Mouse (Mus musculus): ENCODE data around the gene Gm3448. TPM values are rescaled to one million over a fixed set of nuclear protein-coding genes. Genes with fewer than 3 reads are reported as not detected.

The Gm3448 gene
- total RNA-seq, 2 experiments from 2014 or later: 4.1 to 4.2 TPM

DNA sequence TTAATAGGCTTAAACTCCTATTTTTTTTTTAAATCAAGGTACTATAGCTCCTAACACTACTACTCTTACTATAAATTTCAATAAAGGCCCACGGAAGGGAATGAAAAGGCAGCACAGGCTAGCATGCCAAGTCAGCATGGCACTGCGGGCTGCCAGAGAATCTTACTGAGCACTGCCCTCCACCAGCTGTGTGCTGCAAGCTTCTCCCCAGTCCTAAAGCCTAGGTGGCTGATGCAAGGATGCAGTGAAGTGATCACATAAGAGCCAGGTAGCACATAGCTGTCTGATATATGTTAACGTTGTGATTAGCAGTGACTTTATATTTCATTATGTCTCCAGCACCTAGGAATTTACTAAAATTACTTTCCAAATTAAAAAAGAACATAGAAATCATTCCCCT is 81.4 kb downstream of the Gm3448 start:
- DNase-seq: peak in 1 of 2 experiments; percentile 7

- no peak for DNase-seq
Measured at GRCm38 (mm10) chr17:14958686-14959327, 82.5 kb downstream of the Gm3448 start.

DNA sequence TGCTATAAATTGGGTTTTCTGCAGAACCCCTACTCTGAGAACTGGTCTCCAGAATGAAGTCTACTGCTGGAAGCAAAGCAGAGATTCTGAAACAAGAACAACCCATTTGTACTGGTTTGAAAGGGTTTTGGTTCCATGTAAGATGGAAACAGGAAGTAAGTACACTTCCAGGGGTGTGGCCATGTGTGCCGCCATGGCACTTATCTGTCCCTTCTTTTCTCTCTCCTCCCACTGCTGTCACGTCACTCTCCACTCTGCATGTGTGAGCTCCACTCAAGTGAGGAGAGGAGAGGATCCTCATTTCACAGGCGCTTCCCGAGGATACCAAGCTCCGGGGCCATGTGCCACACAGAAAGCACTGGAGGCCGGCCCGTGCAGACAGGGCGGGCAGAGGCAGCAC is 87.9 kb downstream of the Gm3448 start:
- DNase-seq: no peak

GRCm38 (mm10) chr17:14949161-14949827 is 92.0 kb downstream of the Gm3448 start:
- DNase-seq: peak; percentile 33 to 39

Other genes starting within 250 kb of the Gm3448 start
- 1 to 10 TPM; 5.4 to 5.8 TPM for gene Wdr27, start 98.4 kb downstream of the Gm3448 start, total RNA-seq (2021)
- 10 to 100 TPM; 30.6 to 44.4 TPM for gene 1600012H06Rik, start 98.4 kb downstream of the Gm3448 start, total RNA-seq (2021)
- gene Phf10, start 80.3 kb downstream of the Gm3448 start, total RNA-seq (2021): 10 to 100 TPM; 52.5 to 74.4 TPM
- gene 9030025P20Rik, start 63.1 kb downstream of the Gm3448 start, total RNA-seq (2021): 1 to 10 TPM; 5.4 to 5.8 TPM
- gene Gm3417, start 62.7 kb downstream of the Gm3448 start, total RNA-seq (2021): not detected
- 1 to 10 TPM; 2.9 to 6.7 TPM for gene Gm3435, start 31.4 kb downstream of the Gm3448 start, total RNA-seq (2021)
- gene Ermard, start 329 bp downstream of the Gm3448 start, total RNA-seq (2021): 10 to 100 TPM; 33.2 to 41.1 TPM
- 1 to 10 TPM; 1.4 to 1.6 TPM for gene Tcte3, start within 50 bp of the Gm3448 start, total RNA-seq (2021)

Data from adrenal gland, postnatal 36 days (tissue).